Mouse (Mus musculus): ENCODE data around the gene Dnase1. TPM values are rescaled to one million over a fixed set of nuclear protein-coding genes. Genes with fewer than 3 reads are reported as not detected.
"Not testable (repeated sequence)": the region's sequence is repeated elsewhere in the genome, so short reads cannot be mapped to it uniquely, and the experiment has no call there.

The Dnase1 gene
- total and polyA plus RNA-seq, 2 experiments from 2014 or later = 3.1 TPM; not detected in 1

- no peaks in the 10 kb centered on the region for H3K9me3 ChIP-seq (ENCODE audit: low read length)
- WGBS = under 1% methylated on average over 58 of the region's 58 CpGs
- TF ChIP-seq CTCF (IDR thresholded peaks at IDR 0.05; ENCODE audit: low read depth) = 0 out of 2 replicates have a peak, but pooled peaks have one; percentile 13
- peak within 1 kb of the TSS; percentile 83 for H3K9ac ChIP-seq
- H3K4me1 ChIP-seq (ENCODE audit: insufficient read depth) = peaks cover 6% of the 10 kb centered on the region; the same call in 1 of the 2 replicates
- peak within 1 kb of the TSS; percentile 89 for H3K27ac ChIP-seq (ENCODE audit: low read depth, low read length)
- peak within 1 kb of the TSS; percentile 82 for H3K4me3 ChIP-seq (ENCODE audit: low read depth, low read length)
- H3K36me3 ChIP-seq (ENCODE audit: insufficient read depth) = peaks cover 8% of the 10 kb centered on the region; the same call in 1 of the 2 replicates
- ATAC-seq (peak; percentile 98), DNase-seq (peak; percentile 94)
- H3K4me2 ChIP-seq (ENCODE audit: low read depth) = peak within 1 kb of the TSS; percentile 75
- H3K27me3 ChIP-seq (ENCODE audit: insufficient read depth, low read length) = no peaks in the 10 kb centered on the region
Observed at GRCm38 (mm10) chr16:4077384-4078061, 40.8 kb downstream of the Dnase1 start, which contains the start of gene Trap1. Gene Trap1, minus strand, starts transcription at chr16:4077827.

DNA sequence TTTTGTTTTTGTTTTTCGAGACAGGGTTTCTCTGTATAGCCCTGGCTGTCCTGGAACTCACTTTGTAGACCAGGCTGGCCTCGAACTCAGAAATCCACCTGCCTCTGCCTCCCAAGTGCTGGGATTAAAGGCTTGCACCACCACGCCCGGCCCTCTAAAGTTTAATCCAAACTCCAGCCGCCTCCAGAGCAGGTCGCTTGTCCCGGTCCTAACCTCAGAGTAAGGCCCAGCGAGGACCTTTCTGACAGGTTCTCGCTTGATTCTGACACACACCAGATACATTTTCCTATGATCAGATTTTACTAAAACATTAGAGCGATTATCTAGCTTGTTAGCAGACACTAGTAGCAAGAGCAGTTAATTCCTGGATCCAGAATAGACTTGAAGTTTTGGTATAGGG, 41.6 kb downstream of the Dnase1 start:
- not testable (repeated sequence) for H3K36me3 ChIP-seq (ENCODE audit: insufficient read depth); ATAC-seq; H3K9me3 ChIP-seq (ENCODE audit: low read length); DNase-seq; H3K27me3 ChIP-seq (ENCODE audit: insufficient read depth, low read length); H3K27ac ChIP-seq (ENCODE audit: low read depth, low read length); H3K4me1 ChIP-seq (ENCODE audit: insufficient read depth)
- H3K4me3 ChIP-seq (ENCODE audit: low read depth, low read length) = peak overlapping the region; percentile 82; the same call in 1 of the 2 replicates
- 75% methylated on average over 10 of the region's 10 CpGs for WGBS
- peak overlapping the region; percentile 83; the same call in 1 of the 2 replicates for H3K9ac ChIP-seq
- H3K4me2 ChIP-seq (ENCODE audit: low read depth) = peak overlapping the region; percentile 75

GRCm38 (mm10) chr16:4079656-4080055, 42.9 kb downstream of the Dnase1 start:
- no peaks in the 10 kb centered on the region for H3K9me3 ChIP-seq (ENCODE audit: low read length)
- H3K9ac ChIP-seq = no peak overlapping the region
- H3K27me3 ChIP-seq (ENCODE audit: insufficient read depth, low read length) = no peaks in the 10 kb centered on the region
- peaks cover 6% of the 10 kb centered on the region; the same call in 1 of the 2 replicates for H3K4me1 ChIP-seq (ENCODE audit: insufficient read depth)
- WGBS = 70% methylated on average over 1 of the region's 1 CpGs
- no peak overlapping the region for H3K4me3 ChIP-seq (ENCODE audit: low read depth, low read length)
- ATAC-seq (no peak), DNase-seq (no peak)
- peaks cover 16% of the 10 kb centered on the region for H3K36me3 ChIP-seq (ENCODE audit: insufficient read depth)
- no peak for TF ChIP-seq CTCF (IDR thresholded peaks at IDR 0.05; ENCODE audit: low read depth)
- no peak overlapping the region for H3K27ac ChIP-seq (ENCODE audit: low read depth, low read length)
- H3K4me2 ChIP-seq (ENCODE audit: low read depth) = no peak overlapping the region

DNA sequence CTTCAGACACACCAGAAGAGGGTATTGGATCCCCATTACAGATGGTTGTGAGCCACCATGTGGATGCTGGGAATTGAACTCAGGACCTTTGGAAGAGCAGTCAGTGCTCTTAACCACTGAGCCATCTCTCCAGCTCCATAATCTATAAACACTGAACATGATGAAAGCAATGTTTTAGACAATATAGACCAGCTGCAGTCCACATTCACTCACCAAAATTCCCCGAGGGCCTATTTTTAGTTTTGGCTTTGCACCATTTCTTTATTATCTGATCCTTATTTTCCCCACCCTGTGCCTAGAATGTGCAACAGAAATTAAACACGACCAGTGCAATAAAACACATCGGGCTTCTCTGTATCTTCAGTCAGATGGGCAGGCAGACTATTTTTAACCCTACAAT, 43.7 kb downstream of the Dnase1 start:
- ATAC-seq; H3K9ac ChIP-seq; H3K27ac ChIP-seq (ENCODE audit: low read depth, low read length); DNase-seq; H3K27me3 ChIP-seq (ENCODE audit: insufficient read depth, low read length); H3K9me3 ChIP-seq (ENCODE audit: low read length); H3K4me1 ChIP-seq (ENCODE audit: insufficient read depth); H3K4me3 ChIP-seq (ENCODE audit: low read depth, low read length); H3K4me2 ChIP-seq (ENCODE audit: low read depth): not testable (repeated sequence)
- WGBS = 81% methylated on average over 3 of the region's 3 CpGs
- peaks cover 23% of the 10 kb centered on the region for H3K36me3 ChIP-seq (ENCODE audit: insufficient read depth)

GRCm38 (mm10) chr16:4085051-4085450, 48.3 kb downstream of the Dnase1 start:
- Histone ChIP-seq H3K27ac (ENCODE audit: low read depth, low read length) (no peak overlapping the region), H3K4me3 (ENCODE audit: low read depth, low read length) (no peak overlapping the region), H3K36me3 (ENCODE audit: insufficient read depth) (peaks cover 68% of the 10 kb centered on the region), H3K4me1 (ENCODE audit: insufficient read depth) (no peaks in the 10 kb centered on the region), H3K9me3 (ENCODE audit: low read length) (no peaks in the 10 kb centered on the region), H3K4me2 (ENCODE audit: low read depth) (no peak overlapping the region), H3K27me3 (ENCODE audit: insufficient read depth, low read length) (no peaks in the 10 kb centered on the region), H3K9ac (no peak overlapping the region)
- no peak for TF ChIP-seq CTCF (IDR thresholded peaks at IDR 0.05; ENCODE audit: low read depth)
- 93% methylated on average over 7 of the region's 7 CpGs for WGBS
- DNase-seq = no peak
- 0 out of 2 replicates have a peak, but pooled peaks have one; percentile 15 for ATAC-seq

DNA sequence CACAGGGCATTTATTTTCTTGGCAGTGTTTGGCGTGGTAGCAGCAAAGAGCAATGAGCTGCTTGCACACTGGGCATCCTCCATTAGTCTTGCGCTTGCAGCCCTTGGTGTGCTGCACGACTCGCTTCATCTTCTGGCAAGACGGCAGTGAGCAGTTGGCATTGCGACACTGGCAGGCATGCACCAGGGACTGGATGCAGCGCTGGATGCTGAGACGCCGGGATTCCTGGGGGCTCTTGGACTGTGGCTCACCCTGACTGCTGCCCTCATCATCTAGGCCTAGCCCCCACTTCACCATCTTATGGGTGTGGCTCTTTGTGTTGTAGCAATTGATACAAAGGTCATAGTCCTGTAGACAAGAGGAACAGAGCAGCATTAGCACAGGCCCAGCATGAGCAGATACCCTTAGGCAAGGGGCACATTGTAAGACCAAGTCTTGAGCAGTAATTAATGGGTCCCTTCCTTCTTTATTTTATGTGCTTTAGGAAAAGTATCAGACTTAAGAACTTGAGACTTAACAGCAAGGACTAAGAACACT, 49.2 kb downstream of the Dnase1 start:
- WGBS = 91% methylated on average over 9 of the region's 9 CpGs
- Histone ChIP-seq H3K36me3 (ENCODE audit: insufficient read depth) (peaks cover 77% of the 10 kb centered on the region), H3K27me3 (ENCODE audit: insufficient read depth, low read length) (no peaks in the 10 kb centered on the region), H3K9ac (no peak overlapping the region), H3K4me2 (ENCODE audit: low read depth) (no peak overlapping the region), H3K4me3 (ENCODE audit: low read depth, low read length) (no peak overlapping the region), H3K9me3 (ENCODE audit: low read length) (no peaks in the 10 kb centered on the region), H3K27ac (ENCODE audit: low read depth, low read length) (no peak overlapping the region), H3K4me1 (ENCODE audit: insufficient read depth) (no peaks in the 10 kb centered on the region)
- no peak for ATAC-seq
- TF ChIP-seq CTCF (IDR thresholded peaks at IDR 0.05; ENCODE audit: low read depth) = no peak
- DNase-seq = no peak

- no peak for TF ChIP-seq CTCF (IDR thresholded peaks at IDR 0.05; ENCODE audit: low read depth)
- WGBS = 95% methylated on average over 8 of the region's 8 CpGs
- no peak for DNase-seq
- no peaks in the 10 kb centered on the region for H3K9me3 ChIP-seq (ENCODE audit: low read length)
- peaks cover 82% of the 10 kb centered on the region for H3K36me3 ChIP-seq (ENCODE audit: insufficient read depth)
- no peaks in the 10 kb centered on the region for H3K4me1 ChIP-seq (ENCODE audit: insufficient read depth)
- H3K27me3 ChIP-seq (ENCODE audit: insufficient read depth, low read length) = no peaks in the 10 kb centered on the region
- H3K4me3 ChIP-seq (ENCODE audit: low read depth, low read length) = no peak overlapping the region
- no peak overlapping the region for H3K27ac ChIP-seq (ENCODE audit: low read depth, low read length)
- H3K4me2 ChIP-seq (ENCODE audit: low read depth) = no peak overlapping the region
- H3K9ac ChIP-seq = no peak overlapping the region
- ATAC-seq = no peak
Observed at GRCm38 (mm10) chr16:4087214-4087913, 50.6 kb downstream of the Dnase1 start.

Small RNA genes lying within 50 kb of the gene (microRNA-seq; reads per million reads assigned to microRNA genes)
- 0 reads per million in 2 experiments for gene Gm23413

Other genes with a start within 250 kb of the Dnase1 start
- not detected in 2 replicates for gene Olfr15, start 206.1 kb upstream of the Dnase1 start, total RNA-seq (2014; rRNA removed)
- gene Olfr15, start 206.1 kb upstream of the Dnase1 start, polyA plus RNA-seq (2015; fragmentation: Nextera tagmentation; extraction: Ambion mirVana) = not detected in 2 replicates
- gene Zfp174, start 189.7 kb upstream of the Dnase1 start, total RNA-seq (2014; rRNA removed) = 3.9 and 4.4 TPM in 2 replicates
- 1.2 and 1.9 TPM in 2 replicates for gene Zfp174, start 189.7 kb upstream of the Dnase1 start, polyA plus RNA-seq (2015; fragmentation: Nextera tagmentation; extraction: Ambion mirVana)
- gene Naa60, start 164.6 kb upstream of the Dnase1 start, total RNA-seq (2014; rRNA removed) = 61.6 and 81.1 TPM in 2 replicates
- 86.1 and 97.1 TPM in 2 replicates for gene Naa60, start 164.6 kb upstream of the Dnase1 start, polyA plus RNA-seq (2015; fragmentation: Nextera tagmentation; extraction: Ambion mirVana)
- 38.2 and 54.8 TPM in 2 replicates for gene Zfp597, start 152.4 kb upstream of the Dnase1 start, total RNA-seq (2014; rRNA removed)
- gene Zfp597, start 152.4 kb upstream of the Dnase1 start, polyA plus RNA-seq (2015; fragmentation: Nextera tagmentation; extraction: Ambion mirVana) = 6.5 and 10.4 TPM in 2 replicates
- 5.6 and 10.3 TPM in 2 replicates for gene Gm20695, start 152.3 kb upstream of the Dnase1 start, total RNA-seq (2014; rRNA removed)
- 0.87 and 2.4 TPM in 2 replicates for gene Gm20695, start 152.3 kb upstream of the Dnase1 start, polyA plus RNA-seq (2015; fragmentation: Nextera tagmentation; extraction: Ambion mirVana)
- gene 1700037C18Rik, start 128.3 kb upstream of the Dnase1 start, total RNA-seq (2014; rRNA removed) = 5.5 and 10.3 TPM in 2 replicates
- 12.2 and 13.6 TPM in 2 replicates for gene 1700037C18Rik, start 128.3 kb upstream of the Dnase1 start, polyA plus RNA-seq (2015; fragmentation: Nextera tagmentation; extraction: Ambion mirVana)
- 36.9 and 52.6 TPM in 2 replicates for gene Cluap1, start 128.1 kb upstream of the Dnase1 start, total RNA-seq (2014; rRNA removed)
- 45.2 and 48.1 TPM in 2 replicates for gene Cluap1, start 128.1 kb upstream of the Dnase1 start, polyA plus RNA-seq (2015; fragmentation: Nextera tagmentation; extraction: Ambion mirVana)
- gene Nlrc3, start 60.3 kb upstream of the Dnase1 start, total RNA-seq (2014; rRNA removed) = 0.76 and 0.77 TPM in 2 replicates
- gene Nlrc3, start 60.3 kb upstream of the Dnase1 start, polyA plus RNA-seq (2015; fragmentation: Nextera tagmentation; extraction: Ambion mirVana) = 0.28 and 0.62 TPM in 2 replicates
- 46.0 and 50.7 TPM in 2 replicates for gene Slx4, start 33.2 kb upstream of the Dnase1 start, total RNA-seq (2014; rRNA removed)
- 11.8 and 17.7 TPM in 2 replicates for gene Slx4, start 33.2 kb upstream of the Dnase1 start, polyA plus RNA-seq (2015; fragmentation: Nextera tagmentation; extraction: Ambion mirVana)
- 41.7 and 43.3 TPM in 2 replicates for gene Trap1, start 40.9 kb downstream of the Dnase1 start, total RNA-seq (2014; rRNA removed)
- gene Trap1, start 40.9 kb downstream of the Dnase1 start, polyA plus RNA-seq (2015; fragmentation: Nextera tagmentation; extraction: Ambion mirVana) = 43.3 and 43.5 TPM in 2 replicates
- 42.5 and 59.6 TPM in 2 replicates for gene Crebbp, start 177.1 kb downstream of the Dnase1 start, total RNA-seq (2014; rRNA removed)
- 18.5 and 31.4 TPM in 2 replicates for gene Crebbp, start 177.1 kb downstream of the Dnase1 start, polyA plus RNA-seq (2015; fragmentation: Nextera tagmentation; extraction: Ambion mirVana)